Mouse (Mus musculus) heart, embryonic 10.5 days (tissue): ENCODE results near the gene Hist1h4b. TPM values are rescaled to one million over a fixed set of nuclear protein-coding genes. Genes with fewer than 3 reads are reported as not detected.

Experiments used
- DNase-seq: peaks from one replicate; pipeline ENCODE4 v3.0.0-alpha.2; 2017; ENCODE audit warnings: low spot score
- H3K27ac ChIP-seq: fragments of 300-500 bp; sonication (generic); 2 replicates; pipeline ENCODE4 v1.5.1; 2016; ENCODE audit warnings: mild to moderate bottlenecking
- H3K27me3 ChIP-seq: fragments of 300-500 bp; sonication (generic); 2 replicates; pipeline ENCODE4 v1.6.1; 2016; ENCODE audit warnings: mild to moderate bottlenecking; ENCODE audit not compliant: poor library complexity, insufficient read depth, severe bottlenecking
- H3K36me3 ChIP-seq: fragments of 300-500 bp; sonication (generic); 2 replicates; pipeline ENCODE4 v1.6.1; 2016; ENCODE audit warnings: mild to moderate bottlenecking, moderate library complexity
- H3K4me1 ChIP-seq: fragments of 300-500 bp; sonication (generic); 2 replicates; pipeline ENCODE4 v1.6.1; 2016; ENCODE audit warnings: mild to moderate bottlenecking
- H3K4me3 ChIP-seq: fragments of 300-500 bp; sonication (generic); 2 replicates; pipeline ENCODE4 v1.5.1; 2016; ENCODE audit warnings: mild to moderate bottlenecking, moderate library complexity
- H3K9me3 ChIP-seq: fragments of 300-500 bp; sonication (generic); 2 replicates; pipeline ENCODE4 v1.6.1; 2016; ENCODE audit warnings: mild to moderate bottlenecking, moderate library complexity
- WGBS: fragments of 180-500 bp; shearing (Covaris S2); methylation state at CpG from one replicate; pipeline ENCODE4 v1.1.7; 2016; 5-methylcytosine and 5-hydroxymethylcytosine counted together
- polyA plus RNA-seq: library from polyadenylated mRNA; unstranded; fragments of >200 nt; fragmentation: Nextera tagmentation; extraction: Ambion mirVana; gene quantifications from 2 replicates; pipeline ENCODE4 v1.2.1, GENCODE M21; 2016

Hist1h4b gene
- polyA plus RNA-seq, 1 experiment from 2014 or later, result 4.4 TPM

DNA sequence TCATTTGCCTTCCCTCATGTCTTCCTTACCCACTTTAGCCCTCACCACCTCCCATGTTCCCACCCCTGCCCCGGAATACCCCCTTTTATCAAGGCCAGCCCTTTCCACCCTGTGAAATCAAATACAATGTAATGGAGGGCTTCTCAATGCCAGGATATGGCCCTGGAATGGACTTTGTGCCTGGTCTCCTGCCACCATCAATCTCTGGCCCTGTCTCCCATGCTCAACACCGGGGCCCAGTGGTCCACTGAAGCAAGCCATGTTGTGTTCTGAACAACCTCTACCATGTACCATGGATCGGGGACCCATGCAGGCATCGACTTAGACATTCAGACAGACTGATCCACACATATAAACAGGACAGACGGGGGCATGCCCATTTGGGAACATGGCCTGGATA, 27.1 kb upstream of the Hist1h4b start:
- H3K36me3 ChIP-seq, result no peaks in the 10 kb centered on the region
- no peak overlapping the region for H3K27ac ChIP-seq
- H3K9me3 ChIP-seq, result no peaks in the 10 kb centered on the region
- 92% methylated on average over 5 of the region's 5 CpGs for WGBS
- no peaks in the 10 kb centered on the region for H3K27me3 ChIP-seq
- H3K4me1 ChIP-seq, result peaks cover 8% of the 10 kb centered on the region
- no peak for DNase-seq
- H3K4me3 ChIP-seq, result no peak overlapping the region

- Histone ChIP-seq H3K9me3 (no peaks in the 10 kb centered on the region), H3K36me3 (no peaks in the 10 kb centered on the region), H3K27me3 (no peaks in the 10 kb centered on the region), H3K4me1 (peaks cover 4% of the 10 kb centered on the region), H3K4me3 (no peak overlapping the region), H3K27ac (no peak overlapping the region; the same call in 1 of the 2 replicates)
- whole genome bisulfite sequencing, result 20% methylated on average over 8 of the region's 8 CpGs
- DNase-seq, result peak; percentile 82
These were observed 26.3 kb upstream of the Hist1h4b start for GRCm38 (mm10) chr13:23730479-23730878.

DNA sequence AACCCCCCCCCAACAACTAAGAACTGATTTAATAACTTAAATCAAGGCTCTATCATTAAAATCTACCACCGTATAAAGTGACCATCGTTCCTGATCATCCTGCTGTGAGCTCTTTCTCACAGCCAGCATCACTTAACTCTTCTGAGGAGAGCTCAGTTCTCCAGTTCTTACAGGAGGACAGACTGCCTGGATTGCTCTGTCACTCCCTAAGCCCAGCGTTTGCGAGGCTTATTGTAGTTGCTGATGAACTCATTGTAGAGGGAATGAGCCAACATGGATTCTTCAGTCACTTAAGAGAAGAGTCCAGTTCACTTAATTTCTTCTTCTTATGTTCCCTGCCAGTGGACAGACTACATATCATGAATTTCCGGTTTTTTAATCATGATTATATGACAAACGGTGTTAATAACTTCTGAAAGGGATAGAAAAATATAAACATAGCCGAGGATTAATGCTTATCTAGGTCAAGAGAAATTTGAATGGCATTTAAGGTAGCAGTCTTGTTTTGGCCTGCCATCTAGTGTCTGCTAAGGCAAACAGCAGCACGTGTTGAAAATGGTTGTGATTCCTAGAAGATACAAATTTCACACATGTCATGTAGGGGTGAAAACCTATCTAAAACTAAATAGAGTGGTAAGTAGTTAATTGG, 24.5 kb upstream of the Hist1h4b start:
- DNase-seq, result no peak
- no peaks in the 10 kb centered on the region for H3K36me3 ChIP-seq
- 23% methylated on average over 8 of the region's 8 CpGs for whole genome bisulfite sequencing
- H3K4me3 ChIP-seq, result no peak overlapping the region
- H3K27me3 ChIP-seq, result no peaks in the 10 kb centered on the region
- no peak overlapping the region for H3K27ac ChIP-seq
- no peaks in the 10 kb centered on the region for H3K9me3 ChIP-seq
- H3K4me1 ChIP-seq, result peaks cover 4% of the 10 kb centered on the region

GRCm38 (mm10) chr13:23737091-23737490, 19.7 kb upstream of the Hist1h4b start:
- peak overlapping the region; percentile 93; the same call in 1 of the 2 replicates for H3K27ac ChIP-seq

GRCm38 (mm10) chr13:23738041-23738440, 18.8 kb upstream of the Hist1h4b start:
- peaks cover 5% of the 10 kb centered on the region; the same call in 1 of the 2 replicates for H3K4me1 ChIP-seq
- no peaks in the 10 kb centered on the region for H3K36me3 ChIP-seq
- no peaks in the 10 kb centered on the region for H3K27me3 ChIP-seq
- no peaks in the 10 kb centered on the region for H3K9me3 ChIP-seq
- H3K27ac ChIP-seq, result peak overlapping the region; percentile 93
- 27% methylated on average over 4 of the region's 4 CpGs for WGBS
- no peak for DNase-seq
- H3K4me3 ChIP-seq, result peak overlapping the region; percentile 65

More at GRCm38 (mm10) chr13:23737091-23737490, 19.7 kb upstream of the Hist1h4b start:
- Histone ChIP-seq H3K4me1 (peaks cover 5% of the 10 kb centered on the region; the same call in 1 of the 2 replicates), H3K36me3 (no peaks in the 10 kb centered on the region), H3K9me3 (no peaks in the 10 kb centered on the region), H3K4me3 (no peak overlapping the region), H3K27me3 (no peaks in the 10 kb centered on the region)
- DNase-seq, result no peak
- WGBS, result 86% methylated on average over 5 of the region's 5 CpGs

DNA sequence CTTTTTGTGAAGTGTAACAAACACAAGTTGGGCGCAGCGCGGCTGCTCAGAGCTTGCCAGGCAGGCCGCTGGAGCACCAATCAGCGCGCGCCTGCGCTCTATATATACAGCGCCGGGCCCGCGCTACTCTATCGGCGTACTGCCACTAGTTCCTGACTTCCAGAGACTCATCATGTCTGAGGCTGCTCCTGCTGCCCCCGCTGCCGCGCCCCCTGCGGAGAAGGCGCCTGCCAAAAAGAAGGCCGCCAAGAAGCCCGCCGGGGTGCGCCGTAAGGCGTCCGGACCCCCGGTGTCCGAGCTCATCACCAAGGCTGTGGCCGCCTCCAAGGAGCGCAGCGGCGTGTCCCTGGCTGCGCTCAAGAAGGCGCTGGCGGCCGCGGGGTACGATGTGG, 18.1 kb upstream of the Hist1h4b start, which contains the start of gene Hist1h1c:
Gene Hist1h1c (plus strand): TSS at position 132 of the 392 bp plus-strand sequence.
- DNase-seq, result peak; percentile 96
- no peaks in the 10 kb centered on the region for H3K36me3 ChIP-seq

GRCm38 (mm10) chr13:23739069-23739921, 17.5 kb upstream of the Hist1h4b start:
- H3K27ac ChIP-seq, result peak overlapping the region; percentile 93
- DNase-seq, result peak; percentile 96
- no peaks in the 10 kb centered on the region for H3K27me3 ChIP-seq
- no peaks in the 10 kb centered on the region for H3K9me3 ChIP-seq
- under 1% methylated on average over 39 of the region's 39 CpGs for WGBS
- peaks cover 6% of the 10 kb centered on the region; the same call in 1 of the 2 replicates for H3K4me1 ChIP-seq
- peak overlapping the region; percentile 65 for H3K4me3 ChIP-seq
- no peaks in the 10 kb centered on the region for H3K36me3 ChIP-seq

More for the DNA sequence above, 18.1 kb upstream of the Hist1h4b start, which contains the start of gene Hist1h1c:
- H3K27ac ChIP-seq, result peak within 1 kb of the TSS; percentile 93
- H3K4me1 ChIP-seq, result peaks cover 5% of the 10 kb centered on the region; the same call in 1 of the 2 replicates
- H3K4me3 ChIP-seq, result peak within 1 kb of the TSS; percentile 65
- under 1% methylated on average over 38 of the region's 38 CpGs for WGBS
- no peaks in the 10 kb centered on the region for H3K9me3 ChIP-seq
- H3K27me3 ChIP-seq, result no peaks in the 10 kb centered on the region

DNA sequence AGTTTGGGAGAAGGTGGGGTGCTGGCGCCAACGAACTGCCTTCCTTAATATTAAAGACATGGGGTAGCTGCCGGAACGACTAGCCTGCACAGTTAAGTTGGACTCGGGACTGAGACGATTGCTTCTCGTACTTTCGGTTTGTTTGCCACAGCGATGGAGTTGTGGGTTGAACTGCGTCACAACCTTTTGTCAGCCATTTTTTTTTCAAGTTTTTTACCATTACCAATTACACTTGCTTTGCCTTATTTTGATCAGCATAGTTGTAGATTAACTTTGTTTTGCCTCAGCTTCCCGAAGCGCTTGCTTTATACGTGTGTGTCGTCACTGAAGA, 16.9 kb upstream of the Hist1h4b start:
- WGBS, result under 1% methylated on average over 14 of the region's 14 CpGs
- Histone ChIP-seq H3K4me3 (peak overlapping the region; percentile 65), H3K36me3 (no peaks in the 10 kb centered on the region), H3K4me1 (peaks cover 9% of the 10 kb centered on the region; the same call in 1 of the 2 replicates), H3K9me3 (no peaks in the 10 kb centered on the region), H3K27ac (peak overlapping the region; percentile 93), H3K27me3 (no peaks in the 10 kb centered on the region)
- no peak for DNase-seq

- no peak for DNase-seq
- Histone ChIP-seq H3K9me3 (no peaks in the 10 kb centered on the region), H3K4me1 (peaks cover 9% of the 10 kb centered on the region; the same call in 1 of the 2 replicates), H3K4me3 (peak overlapping the region; percentile 65), H3K27me3 (no peaks in the 10 kb centered on the region), H3K27ac (peak overlapping the region; percentile 93), H3K36me3 (no peaks in the 10 kb centered on the region)
- WGBS, result 34% methylated on average over 13 of the region's 13 CpGs
These were observed 16.5 kb upstream of the Hist1h4b start for GRCm38 (mm10) chr13:23740256-23740840.

DNA sequence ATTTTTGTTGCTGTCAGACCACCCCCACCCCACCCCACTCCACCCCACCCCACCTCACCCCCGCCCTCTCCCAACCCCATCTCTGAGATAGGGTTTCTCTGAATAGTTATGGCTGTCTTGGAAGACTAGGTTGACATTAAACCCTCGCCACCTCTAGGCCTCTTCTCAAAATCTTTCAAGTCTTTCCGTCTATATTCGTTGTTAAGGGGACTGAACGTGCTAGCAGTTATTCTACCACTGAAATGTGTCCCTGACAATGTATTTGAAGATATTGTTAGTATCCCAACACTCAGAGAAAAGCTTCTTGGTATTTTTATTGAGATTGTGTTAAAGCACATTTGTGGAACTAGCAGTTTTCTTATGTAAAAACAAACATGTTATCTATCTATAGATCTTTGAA, 15.9 kb upstream of the Hist1h4b start:
- no peak for DNase-seq
- H3K27ac ChIP-seq, result peak overlapping the region; percentile 93
- 59% methylated on average over 5 of the region's 5 CpGs for WGBS

GRCm38 (mm10) chr13:23742007-23742406, 14.8 kb upstream of the Hist1h4b start:
- Histone ChIP-seq H3K9me3 (no peaks in the 10 kb centered on the region), H3K36me3 (no peaks in the 10 kb centered on the region), H3K4me3 (no peak overlapping the region), H3K27ac (peak overlapping the region; percentile 63; the same call in 1 of the 2 replicates), H3K4me1 (peaks cover 9% of the 10 kb centered on the region; the same call in 1 of the 2 replicates), H3K27me3 (no peaks in the 10 kb centered on the region)
- no peak for DNase-seq

More for the DNA sequence above, 15.9 kb upstream of the Hist1h4b start:
- H3K9me3 ChIP-seq, result no peaks in the 10 kb centered on the region
- H3K4me3 ChIP-seq, result peak overlapping the region; percentile 65; the same call in 1 of the 2 replicates
- peaks cover 9% of the 10 kb centered on the region; the same call in 1 of the 2 replicates for H3K4me1 ChIP-seq
- no peaks in the 10 kb centered on the region for H3K27me3 ChIP-seq
- H3K36me3 ChIP-seq, result no peaks in the 10 kb centered on the region

GRCm38 (mm10) chr13:23743215-23743614, 13.6 kb upstream of the Hist1h4b start:
- H3K4me1 ChIP-seq, result peaks cover 16% of the 10 kb centered on the region
- 84% methylated on average over 5 of the region's 5 CpGs for WGBS
- H3K27ac ChIP-seq, result no peak overlapping the region
- no peaks in the 10 kb centered on the region for H3K36me3 ChIP-seq
- no peaks in the 10 kb centered on the region for H3K27me3 ChIP-seq
- H3K9me3 ChIP-seq, result no peaks in the 10 kb centered on the region
- no peak for DNase-seq
- no peak overlapping the region for H3K4me3 ChIP-seq
